Mouse (Mus musculus) testis, adult 2 months (tissue): Measurements from ENCODE around the gene Col4a3bp.

ENCODE experiments used
- CTCF ChIP-seq: fragments of 200-500 bp; IDR thresholded peaks from 2 replicates; pipeline ENCODE4 v1.5.1; 2012; ENCODE audit warnings: low read depth, mild to moderate bottlenecking, inconsistent platforms, low read length, moderate library complexity; ENCODE audit not compliant: control insufficient read depth, insufficient read depth, insufficient replicate concordance
- POLR2A ChIP-seq: fragments of 200-500 bp; IDR thresholded peaks from 2 replicates; pipeline ENCODE4 v1.6.1; 2012; ENCODE audit warnings: low read depth, mild to moderate bottlenecking, inconsistent platforms, low read length, moderate library complexity; ENCODE audit not compliant: control insufficient read depth

GRCm38 (mm10) chr13:96681088-96681620 is 138.7 kb downstream of the Col4a3bp start:
- no peak for TF ChIP-seq CTCF
- TF ChIP-seq POLR2A = no peak
